Mouse (Mus musculus) layer of hippocampus, adult 18-20 months (tissue): ENCODE measurements around the gene Hspa14. TPM values are rescaled to one million over a fixed set of nuclear protein-coding genes. Genes with fewer than 3 reads are reported as not detected.

Experiments
- total RNA-seq, 2 experiments: library from RNA; stranded (reverse); gene quantifications; 2 replicates each; pipeline ENCODE4 v1.2.3; 2021

Hspa14 gene
- total RNA-seq, 2 experiments from 2014 or later, result 43.1 to 44.3 TPM

Other genes starting within 250 kb of the Hspa14 start
- gene Nmt2, start 228.6 kb downstream of the Hspa14 start, total RNA-seq, result 10 to 100 TPM; 82.6 to 91.0 TPM
- gene Rpp38, start 180.2 kb downstream of the Hspa14 start, total RNA-seq, result 10 to 100 TPM; 10.7 to 11.9 TPM
- gene Acbd7, start 176.6 kb downstream of the Hspa14 start, total RNA-seq, result 1 to 10 TPM in 1 of 2 experiments, under 1 TPM in 1; 0.94 to 1.8 TPM
- not detected for gene Olah, start 115.6 kb downstream of the Hspa14 start, total RNA-seq
- 1 to 10 TPM; 3.7 to 5.5 TPM for gene Meig1, start 90.2 kb downstream of the Hspa14 start, total RNA-seq
- gene Dclre1c, start 88.7 kb downstream of the Hspa14 start, total RNA-seq, result 10 to 100 TPM in 1 of 2 experiments, 1 to 10 TPM in 1; 9.9 to 12.5 TPM
- 1 to 10 TPM; 3.6 to 4.3 TPM for gene Suv39h2, start 37.8 kb downstream of the Hspa14 start, total RNA-seq
- gene Gm45902, start within 50 bp of the Hspa14 start, total RNA-seq, result 1 to 10 TPM; 4.7 TPM
- gene Cdnf, start 216 bp upstream of the Hspa14 start, total RNA-seq, result under 1 TPM; 0.59 to 0.66 TPM
- 10 to 100 TPM; 12.9 to 16.5 TPM for gene Fam107b, start 57.7 kb upstream of the Hspa14 start, total RNA-seq